Mouse (Mus musculus) testis, adult 2 months (tissue): ENCODE data around the gene Gm7544. TPM values are rescaled to one million over a fixed set of nuclear protein-coding genes. Genes with fewer than 3 reads are reported as not detected.
A peak's percentile ranks its signal among the peaks of the same experiment; 100 is the strongest.

ENCODE experiments used
- H3K27ac ChIP-seq: fragments of 200-500 bp; 2 replicates; pipeline ENCODE4 v1.5.1; 2012; ENCODE audit warnings: low read depth, low read length; ENCODE audit not compliant: control insufficient read depth, insufficient read depth
- H3K27me3 ChIP-seq: fragments of 200-500 bp; 2 replicates; pipeline ENCODE4 v1.6.1; 2012; ENCODE audit warnings: mild to moderate bottlenecking, low read length, moderate library complexity; ENCODE audit not compliant: control insufficient read depth, insufficient read depth
- H3K36me3 ChIP-seq: fragments of 200-500 bp; 2 replicates; pipeline ENCODE4 v1.6.1; 2012; ENCODE audit warnings: mild to moderate bottlenecking, low read length; ENCODE audit not compliant: control insufficient read depth, insufficient read depth
- H3K4me1 ChIP-seq: fragments of 200-500 bp; 2 replicates; pipeline ENCODE4 v1.6.1; 2012; ENCODE audit warnings: low read length; ENCODE audit not compliant: control insufficient read depth, insufficient read depth
- H3K4me3 ChIP-seq: fragments of 200-500 bp; 2 replicates; pipeline ENCODE4 v1.5.1; 2012; ENCODE audit warnings: low read depth, mild to moderate bottlenecking, low read length, moderate library complexity, mixed read lengths; ENCODE audit not compliant: control insufficient read depth
- CTCF ChIP-seq: fragments of 200-500 bp; IDR thresholded peaks from 2 replicates; pipeline ENCODE4 v1.5.1; 2012; ENCODE audit warnings: low read depth, mild to moderate bottlenecking, inconsistent platforms, low read length, moderate library complexity; ENCODE audit not compliant: control insufficient read depth, insufficient read depth, insufficient replicate concordance
- POLR2A ChIP-seq: fragments of 200-500 bp; IDR thresholded peaks from 2 replicates; pipeline ENCODE4 v1.6.1; 2012; ENCODE audit warnings: low read depth, mild to moderate bottlenecking, inconsistent platforms, low read length, moderate library complexity; ENCODE audit not compliant: control insufficient read depth
- polyA plus RNA-seq: library from polyadenylated mRNA; depleted of rRNA; stranded (reverse); fragments of >200 nt; gene quantifications from 2 replicates; pipeline ENCODE4 v1.2.3, GENCODE M21; 2012

Gm7544 gene
- polyA plus RNA-seq, 1 experiment, result not detected

GRCm38 (mm10) chr1:82977840-82978239 is 22.0 kb upstream of the Gm7544 start:
- Histone ChIP-seq H3K27me3 (no peaks in the 10 kb centered on the region), H3K27ac (no peak overlapping the region), H3K4me3 (no peak overlapping the region), H3K4me1 (no peaks in the 10 kb centered on the region), H3K36me3 (no peaks in the 10 kb centered on the region)
- TF ChIP-seq POLR2A, result no peak
- TF ChIP-seq CTCF, result no peak

GRCm38 (mm10) chr1:82975750-82976149 is 19.9 kb upstream of the Gm7544 start:
- Histone ChIP-seq H3K4me1 (no peaks in the 10 kb centered on the region), H3K27ac (no peak overlapping the region), H3K36me3 (no peaks in the 10 kb centered on the region), H3K4me3 (no peak overlapping the region), H3K27me3 (no peaks in the 10 kb centered on the region)
- no peak for TF ChIP-seq CTCF
- no peak for TF ChIP-seq POLR2A

DNA sequence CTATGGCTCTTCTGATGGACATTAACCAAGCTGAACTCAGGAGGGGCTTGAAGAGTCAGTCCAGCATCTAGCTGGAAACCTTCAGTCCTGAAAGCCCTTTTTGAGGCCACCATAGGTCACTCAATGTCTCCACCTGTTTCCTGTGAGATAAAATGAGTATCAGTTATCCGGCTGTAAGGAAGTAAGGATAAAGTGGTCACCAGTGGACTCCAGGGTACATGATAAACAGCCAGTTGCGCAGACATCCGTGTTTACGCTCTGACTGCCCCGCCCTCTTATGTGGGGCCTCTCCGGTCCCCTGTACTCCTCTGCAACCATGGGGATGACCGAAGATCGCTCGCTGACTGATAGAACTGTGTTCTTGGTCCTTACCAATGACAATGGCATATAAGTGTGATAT is 18.5 kb upstream of the Gm7544 start:
- TF ChIP-seq POLR2A (no peak), CTCF (no peak)
- H3K27ac ChIP-seq, result no peak overlapping the region
- no peak overlapping the region for H3K4me3 ChIP-seq
- H3K36me3 ChIP-seq, result no peaks in the 10 kb centered on the region
- H3K4me1 ChIP-seq, result no peaks in the 10 kb centered on the region
- H3K27me3 ChIP-seq, result no peaks in the 10 kb centered on the region

GRCm38 (mm10) chr1:82973901-82974300 is 18.1 kb upstream of the Gm7544 start:
- Histone ChIP-seq H3K27ac (no peak overlapping the region), H3K4me3 (no peak overlapping the region)
- TF ChIP-seq POLR2A (no peak), CTCF (no peak)

GRCm38 (mm10) chr1:82973244-82973643 is 17.4 kb upstream of the Gm7544 start:
- no peak overlapping the region for H3K27ac ChIP-seq
- no peak for TF ChIP-seq POLR2A
- no peak for TF ChIP-seq CTCF
- H3K36me3 ChIP-seq, result no peaks in the 10 kb centered on the region
- H3K4me1 ChIP-seq, result no peaks in the 10 kb centered on the region
- no peaks in the 10 kb centered on the region for H3K27me3 ChIP-seq
- H3K4me3 ChIP-seq, result no peak overlapping the region

More at GRCm38 (mm10) chr1:82973901-82974300, 18.1 kb upstream of the Gm7544 start:
- Histone ChIP-seq H3K27me3 (no peaks in the 10 kb centered on the region), H3K36me3 (no peaks in the 10 kb centered on the region), H3K4me1 (no peaks in the 10 kb centered on the region)

DNA sequence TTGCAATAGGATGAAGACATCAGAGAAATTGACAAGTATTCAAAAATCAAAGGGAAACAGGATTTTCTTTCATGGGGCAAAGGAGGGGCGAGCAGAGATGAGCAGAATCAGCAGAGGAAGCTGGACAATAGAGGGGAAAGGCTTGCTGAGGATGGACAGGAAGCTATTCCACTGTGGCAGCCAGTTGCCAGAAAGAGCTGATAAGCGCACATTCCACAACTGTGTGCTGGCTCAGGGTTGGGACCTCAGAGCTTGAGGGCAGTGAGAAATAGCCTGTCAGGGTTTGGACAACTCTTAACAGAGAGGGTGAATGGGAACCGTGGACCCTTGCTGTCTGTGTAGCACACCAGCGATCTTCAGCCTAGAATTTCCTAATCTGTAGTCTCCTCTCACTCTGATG is 16.2 kb upstream of the Gm7544 start:
- H3K36me3 ChIP-seq, result no peaks in the 10 kb centered on the region
- no peaks in the 10 kb centered on the region for H3K27me3 ChIP-seq
- H3K4me3 ChIP-seq, result no peak overlapping the region
- no peak for TF ChIP-seq POLR2A
- H3K27ac ChIP-seq, result no peak overlapping the region
- H3K4me1 ChIP-seq, result no peaks in the 10 kb centered on the region

- Histone ChIP-seq H3K4me1 (no peaks in the 10 kb centered on the region), H3K27ac (no peak overlapping the region), H3K4me3 (no peak overlapping the region), H3K27me3 (no peaks in the 10 kb centered on the region), H3K36me3 (no peaks in the 10 kb centered on the region)
- no peak for TF ChIP-seq CTCF
- no peak for TF ChIP-seq POLR2A
Measured at GRCm38 (mm10) chr1:82966413-82966812, 10.6 kb upstream of the Gm7544 start.

- Histone ChIP-seq H3K4me1 (no peaks in the 10 kb centered on the region), H3K27me3 (no peaks in the 10 kb centered on the region), H3K27ac (no peak within 1 kb of the TSS), H3K36me3 (no peaks in the 10 kb centered on the region), H3K4me3 (peak within 1 kb of the TSS; percentile 58)
- no peak for TF ChIP-seq CTCF
- no peak for TF ChIP-seq POLR2A
Measured at GRCm38 (mm10) chr1:82959870-82960385, 4.1 kb upstream of the Gm7544 start, which contains the start of gene Gm47955. TSS of gene Gm47955 (plus strand) at chr1:82960286.
